Mouse (Mus musculus): ENCODE measurements at regions not wholly inside any gene's neighbourhood (a gene's known extent, or its start where the extent isn't known, plus 50 kb on each side); places are given as distances from the start of the nearest gene placed in this dataset.

DNA sequence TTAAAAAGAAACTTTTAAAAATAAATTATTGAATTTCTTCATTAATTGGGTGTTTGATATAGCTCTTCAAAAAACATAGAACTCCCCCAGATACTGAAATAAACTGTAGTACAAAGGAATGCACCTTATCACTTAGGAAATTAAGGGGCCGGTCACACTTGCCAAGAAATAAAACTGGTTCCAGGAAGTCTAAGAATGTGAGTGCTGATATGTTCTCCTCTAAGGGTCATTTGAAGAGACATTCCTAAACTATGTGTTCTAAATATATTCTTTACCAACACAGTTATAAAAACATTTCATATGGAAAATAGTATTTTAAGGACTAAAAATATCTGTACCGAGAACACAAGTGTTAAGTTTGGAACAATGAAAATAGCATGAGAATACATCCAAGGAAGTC is 676.8 kb upstream of the Alcam start:
- TF ChIP-seq CTCF (IDR thresholded peaks at IDR 0.05) (no peak), EP300 (IDR thresholded peaks at IDR 0.05) (peak; percentile 69)

Measured in lung, postnatal 0 days (tissue).